Mouse (Mus musculus) limb, embryonic 11.5 days (tissue): ENCODE results near the gene Rpl26. TPM values are rescaled to one million over a fixed set of nuclear protein-coding genes. Genes with fewer than 3 reads are reported as not detected.

Experiments used
- ATAC-seq: fragments of 200-750 bp; cut with Nextera tagmentation; 2 replicates; pipeline ENCODE4 v1.8.0; 2017; ENCODE audit warnings: low read depth; ENCODE audit not compliant: insufficient number of reproducible peaks, low FRiP score, low TSS enrichment
- DNase-seq: peaks from one replicate; pipeline ENCODE4 v3.0.0-alpha.2; 2015; ENCODE audit warnings: low spot score
- H3K27ac ChIP-seq: fragments of 300-500 bp; sonication (generic); replicated peaks from 2 replicates; pipeline ENCODE4 v1.5.1; 2014; ENCODE audit warnings: low read depth, mild to moderate bottlenecking, low read length
- H3K27me3 ChIP-seq: fragments of 300-500 bp; sonication (generic); 2 replicates; pipeline ENCODE4 v1.6.1; 2014; ENCODE audit warnings: mild to moderate bottlenecking, low read length, mixed read lengths; ENCODE audit not compliant: control insufficient read depth, insufficient read depth
- H3K36me3 ChIP-seq: fragments of 300-500 bp; sonication (generic); 2 replicates; pipeline ENCODE4 v1.6.1; 2014; ENCODE audit warnings: mild to moderate bottlenecking, low read length, moderate library complexity, mixed read lengths; ENCODE audit not compliant: control insufficient read depth, insufficient read depth
- H3K4me1 ChIP-seq: fragments of 300-500 bp; sonication (generic); 2 replicates; pipeline ENCODE4 v1.6.1; 2014; ENCODE audit warnings: low read length, mixed read lengths; ENCODE audit not compliant: control insufficient read depth, insufficient read depth
- H3K4me2 ChIP-seq: fragments of 300-500 bp; sonication (generic); 2 replicates; pipeline ENCODE4 v1.6.1; 2014; ENCODE audit warnings: low read depth, mild to moderate bottlenecking, moderate library complexity; ENCODE audit not compliant: severe bottlenecking
- H3K4me3 ChIP-seq: fragments of 300-500 bp; sonication (generic); 2 replicates; pipeline ENCODE4 v1.5.1; 2014; ENCODE audit warnings: low read depth, low read length
- H3K9ac ChIP-seq: fragments of 300-500 bp; sonication (generic); 2 replicates; pipeline ENCODE4 v1.6.1; 2014; ENCODE audit warnings: mild to moderate bottlenecking, low read length
- H3K9me3 ChIP-seq: fragments of 300-500 bp; sonication (generic); 2 replicates; pipeline ENCODE4 v1.6.1; 2016; ENCODE audit warnings: low read length; ENCODE audit not compliant: control insufficient read depth
- WGBS: fragments of 180-500 bp; shearing (Covaris S2); extraction: QIAGEN DNeasy Blood & Tissue Kit; methylation state at CpG from one replicate; pipeline ENCODE4 v1.1.7; 2014; 5-methylcytosine and 5-hydroxymethylcytosine counted together
- polyA plus RNA-seq: library from polyadenylated mRNA; unstranded; fragments of >200 nt; fragmentation: Nextera tagmentation; extraction: Ambion mirVana; gene quantifications from 2 replicates; pipeline ENCODE4 v1.2.1, GENCODE M21; 2014

The Rpl26 gene
- polyA plus RNA-seq, 1 experiment from 2014 or later, result 1,145 TPM

DNA sequence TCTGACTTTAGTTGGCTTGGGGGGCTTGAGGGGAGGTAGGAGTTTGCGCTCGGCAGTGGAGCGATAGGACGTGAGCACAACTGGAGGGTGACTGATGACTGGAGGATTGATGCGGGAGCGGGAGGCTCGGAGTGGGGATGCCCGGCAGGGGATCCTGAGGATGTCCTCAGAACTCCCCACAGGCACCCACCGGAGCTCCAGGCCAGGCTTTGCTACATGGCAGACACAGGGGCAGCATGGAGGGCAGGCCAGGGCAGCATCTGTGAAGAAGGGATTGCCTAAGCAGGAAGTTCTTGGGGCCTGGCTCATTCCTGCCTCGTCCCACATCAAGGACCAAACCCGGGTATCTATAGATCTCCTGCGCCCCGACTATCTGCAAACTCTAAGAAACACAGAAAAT is 52.5 kb downstream of the Rpl26 start:
- 6% methylated on average over 13 of the region's 13 CpGs for WGBS
- Histone ChIP-seq H3K36me3 (no peaks in the 10 kb centered on the region), H3K9ac (peak overlapping the region; percentile 27; the same call in 1 of the 2 replicates), H3K27ac (no peak overlapping the region), H3K4me1 (0 out of 2 replicates have a peak, but pooled peaks cover 7% of the 10 kb centered on the region), H3K27me3 (peaks cover 38% of the 10 kb centered on the region), H3K4me2 (peak overlapping the region; percentile 58; the same call in 1 of the 2 replicates), H3K4me3 (peak overlapping the region; percentile 25), H3K9me3 (no peaks in the 10 kb centered on the region)
- ATAC-seq, result no peak
- DNase-seq, result peak; percentile 33

DNA sequence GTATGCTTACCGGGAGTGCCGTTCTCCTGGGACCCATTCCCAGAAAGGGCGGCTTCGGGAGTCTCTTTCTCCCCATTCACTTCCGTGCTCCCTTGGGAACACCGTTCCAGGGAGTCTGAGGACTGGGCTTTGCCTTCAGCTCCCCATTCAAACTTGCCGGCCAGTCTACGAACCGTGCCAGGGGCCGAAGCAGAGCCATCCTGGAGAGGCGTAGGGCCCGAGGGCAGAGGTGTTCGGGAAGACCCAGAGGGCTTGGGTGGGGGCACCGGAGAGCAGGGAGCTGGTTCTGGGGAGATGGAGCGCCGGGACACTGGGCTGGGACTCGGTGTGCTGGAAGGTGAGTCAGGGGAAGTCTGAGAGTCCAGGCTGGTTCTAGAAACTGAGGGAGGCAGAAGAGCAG is 53.0 kb downstream of the Rpl26 start:
- Histone ChIP-seq H3K27me3 (peaks cover 38% of the 10 kb centered on the region), H3K27ac (no peak overlapping the region), H3K4me1 (0 out of 2 replicates have a peak, but pooled peaks cover 7% of the 10 kb centered on the region), H3K36me3 (no peaks in the 10 kb centered on the region), H3K9me3 (no peaks in the 10 kb centered on the region), H3K9ac (peak overlapping the region; percentile 41), H3K4me2 (peak overlapping the region; percentile 58), H3K4me3 (peak overlapping the region; percentile 25)
- WGBS, result 2% methylated on average over 17 of the region's 17 CpGs
- DNase-seq (peak; percentile 44), ATAC-seq (no peak)

DNA sequence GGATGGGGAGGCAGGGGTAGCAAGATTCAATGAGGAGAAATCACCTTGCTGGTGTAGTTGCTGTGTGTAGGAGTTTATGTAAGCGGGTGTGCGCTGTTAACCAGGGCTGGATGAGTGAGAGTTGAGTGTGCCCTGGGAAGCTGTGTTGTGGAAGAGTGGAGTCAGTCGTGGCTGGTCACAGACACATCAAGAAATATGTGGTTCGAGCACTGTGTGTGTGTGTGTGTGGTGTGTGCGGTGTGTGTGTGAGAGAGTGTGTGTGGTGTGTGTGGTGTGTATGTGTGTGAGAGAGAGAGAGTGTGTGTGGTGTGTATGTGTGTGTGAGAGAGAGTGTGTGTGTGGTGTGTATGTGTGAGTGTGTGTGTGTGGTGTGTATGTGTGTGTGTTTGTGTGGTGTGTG is 54.1 kb downstream of the Rpl26 start:
- Histone ChIP-seq H3K9ac (no peak overlapping the region), H3K4me1 (0 out of 2 replicates have a peak, but pooled peaks cover 7% of the 10 kb centered on the region), H3K9me3 (no peaks in the 10 kb centered on the region), H3K27me3 (peaks cover 38% of the 10 kb centered on the region), H3K4me3 (no peak overlapping the region; the same call in 1 of the 2 replicates), H3K4me2 (peak overlapping the region; percentile 58), H3K27ac (no peak overlapping the region), H3K36me3 (no peaks in the 10 kb centered on the region)
- DNase-seq (no peak), ATAC-seq (no peak)
- WGBS, result 76% methylated on average over 5 of the region's 5 CpGs

DNA sequence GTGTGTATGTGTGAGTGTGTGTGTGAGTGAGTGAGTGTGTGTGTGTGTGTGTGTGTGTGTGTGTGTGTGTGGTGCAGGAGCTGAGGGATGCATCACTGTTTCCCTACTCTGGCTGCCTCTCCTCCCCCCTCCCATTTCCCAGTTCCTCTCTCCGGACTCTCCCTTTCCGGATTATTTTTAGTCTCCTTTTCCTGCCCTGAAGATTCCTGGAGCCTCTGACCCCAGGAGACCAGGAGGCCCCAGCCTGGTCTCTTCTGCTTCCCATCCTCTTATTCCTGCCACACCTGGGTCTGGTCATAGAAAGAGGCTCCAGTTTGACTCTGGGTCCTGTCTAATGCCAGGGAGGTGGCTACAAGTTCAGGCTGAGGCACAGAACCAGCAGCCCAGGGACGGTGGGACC is 54.7 kb downstream of the Rpl26 start:
- H3K9ac ChIP-seq, result no peak overlapping the region
- ATAC-seq (no peak), DNase-seq (no peak)
- no peak overlapping the region; the same call in 1 of the 2 replicates for H3K27ac ChIP-seq
- 59% methylated on average over 3 of the region's 3 CpGs for WGBS
- H3K27me3 ChIP-seq, result peaks cover 37% of the 10 kb centered on the region
- H3K4me2 ChIP-seq, result peak overlapping the region; percentile 24
- no peaks in the 10 kb centered on the region for H3K9me3 ChIP-seq
- 0 out of 2 replicates have a peak, but pooled peaks cover 7% of the 10 kb centered on the region for H3K4me1 ChIP-seq
- 0 out of 2 replicates have a peak overlapping the region, but pooled peaks have one; percentile 1 for H3K4me3 ChIP-seq
- H3K36me3 ChIP-seq, result no peaks in the 10 kb centered on the region

Other genes with a start within 250 kb of the Rpl26 start
- gene Myh10, start 210.0 kb upstream of the Rpl26 start, polyA plus RNA-seq, result 148 and 172 TPM in 2 replicates
- gene Ndel1, start 29.7 kb upstream of the Rpl26 start, polyA plus RNA-seq, result 53.2 and 57.8 TPM in 2 replicates
- gene Rnf222, start 13.0 kb upstream of the Rpl26 start, polyA plus RNA-seq, result not detected in 2 replicates
- gene Odf4, start 25.5 kb downstream of the Rpl26 start, polyA plus RNA-seq, result not detected in 2 replicates
- gene Arhgef15, start 55.9 kb downstream of the Rpl26 start, polyA plus RNA-seq, result 6.7 and 7.7 TPM in 2 replicates
- 2.6 and 3.0 TPM in 2 replicates for gene Slc25a35, start 66.5 kb downstream of the Rpl26 start, polyA plus RNA-seq
- 82.6 and 84.4 TPM in 2 replicates for gene Rangrf, start 73.6 kb downstream of the Rpl26 start, polyA plus RNA-seq
- gene Pfas, start 106.9 kb downstream of the Rpl26 start, polyA plus RNA-seq, result 43.6 and 48.8 TPM in 2 replicates
- 80.4 and 83.1 TPM in 2 replicates for gene Ctc1, start 114.3 kb downstream of the Rpl26 start, polyA plus RNA-seq
- 171 and 178 TPM in 2 replicates for gene Aurkb, start 144.1 kb downstream of the Rpl26 start, polyA plus RNA-seq
- 6.2 and 7.0 TPM in 2 replicates for gene Borcs6, start 158.1 kb downstream of the Rpl26 start, polyA plus RNA-seq
- gene Tmem107, start 169.2 kb downstream of the Rpl26 start, polyA plus RNA-seq, result 34.6 and 36.7 TPM in 2 replicates
- gene Vamp2, start 186.9 kb downstream of the Rpl26 start, polyA plus RNA-seq, result 64.2 and 73.3 TPM in 2 replicates
- gene Per1, start 193.6 kb downstream of the Rpl26 start, polyA plus RNA-seq, result 8.0 and 9.1 TPM in 2 replicates
- gene Hes7, start 218.8 kb downstream of the Rpl26 start, polyA plus RNA-seq, result 0.54 and 0.65 TPM in 2 replicates
- gene 9130213A22Rik, start 221.0 kb downstream of the Rpl26 start, polyA plus RNA-seq, result 0.19 TPM in 1 of 2 replicates, not detected in the other
- 0.17 and 0.25 TPM in 2 replicates for gene Aloxe3, start 224.3 kb downstream of the Rpl26 start, polyA plus RNA-seq